Mouse (Mus musculus): Measurements from ENCODE around the gene Ctnnd1.
"Not testable (repeated sequence)": the region's sequence is repeated elsewhere in the genome, so short reads cannot be mapped to it uniquely, and the experiment has no call there.

The Ctnnd1 gene

DNA sequence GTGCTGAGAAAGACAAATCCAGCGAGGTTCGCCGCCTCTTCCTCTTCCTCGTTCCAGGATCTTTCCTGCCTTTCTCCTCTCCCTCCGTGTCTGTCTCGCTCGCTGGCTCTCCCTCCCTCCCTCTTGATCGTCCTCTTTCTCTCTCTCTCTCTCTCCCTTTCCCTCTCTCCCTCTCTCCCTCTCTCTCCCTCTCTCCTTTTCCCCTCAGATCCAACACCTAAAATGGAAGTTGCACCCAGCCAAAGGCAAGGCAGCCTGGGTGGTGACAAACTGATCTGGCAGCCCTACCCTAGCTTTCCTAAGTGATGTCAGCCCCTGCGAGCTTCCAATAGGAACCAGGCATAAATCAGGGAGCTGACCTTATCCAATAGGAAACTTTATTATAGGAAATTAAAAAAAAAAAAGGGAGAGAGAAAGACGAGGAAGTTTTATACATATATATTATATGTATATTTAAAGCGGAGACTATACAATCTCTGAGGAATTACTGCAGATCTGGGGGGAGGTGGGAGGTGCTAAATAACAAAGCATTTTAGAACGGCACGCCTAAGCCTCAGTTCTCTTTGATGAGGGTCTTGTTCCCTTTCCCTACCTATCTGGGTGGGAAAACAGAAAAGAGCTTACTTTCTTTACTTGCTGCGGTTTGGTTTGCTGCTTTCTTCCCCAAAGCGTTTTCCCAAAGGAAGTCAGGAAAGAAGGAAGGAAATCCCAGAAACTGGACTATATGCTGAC, at the start of gene Ctnnd1:
Ctnnd1 (minus strand) TSS at position 302 of the 732 bp plus-strand sequence.
- peak; percentile 79 for DNase-seq (ENCODE audit: extremely low read depth, insufficient read length, low spot score)

GRCm38 (mm10) chr2:84695007-84695695, 44.6 kb upstream of the Ctnnd1 start:
- DNase-seq (ENCODE audit: extremely low read depth, insufficient read length, low spot score) = no peak

- DNase-seq (ENCODE audit: extremely low read depth, insufficient read length, low spot score) = no peak
Observed at GRCm38 (mm10) chr2:84690050-84690449, 39.5 kb upstream of the Ctnnd1 start.

DNA sequence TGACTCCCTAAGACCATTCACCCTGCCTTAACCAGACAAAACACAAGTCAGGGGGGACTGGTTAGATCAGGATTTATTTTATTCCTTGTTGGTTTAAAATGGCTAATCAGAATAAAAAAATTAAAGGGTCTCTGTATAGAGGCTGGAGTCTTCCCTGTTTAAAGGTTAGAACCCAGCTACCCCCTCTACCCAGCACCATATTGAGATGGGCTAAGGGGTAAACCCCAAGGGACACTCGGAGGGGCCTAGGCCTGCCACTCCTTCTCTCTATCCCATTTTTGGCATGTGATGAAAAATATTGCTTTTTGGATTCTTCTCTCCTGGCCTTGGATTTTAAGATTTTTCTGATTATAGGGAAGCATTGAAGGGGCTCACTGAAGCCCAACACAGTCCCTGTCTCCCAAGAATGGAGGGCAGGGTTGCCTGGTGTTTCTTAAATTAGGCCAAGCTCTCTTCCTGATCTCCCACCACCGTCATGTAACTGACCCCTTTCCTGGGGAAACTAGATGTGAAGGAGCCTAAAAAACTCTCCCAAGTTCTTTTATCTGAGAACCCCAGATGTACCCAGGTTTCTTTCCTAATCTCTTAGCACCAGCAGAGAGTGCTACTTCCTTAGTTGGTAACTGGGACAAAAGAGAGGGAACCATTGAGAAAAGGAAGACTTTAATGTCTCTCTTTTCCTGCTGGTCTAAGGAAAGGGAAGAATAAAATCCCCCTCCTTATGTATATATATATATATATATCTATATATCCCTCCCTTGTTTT, 37.7 kb upstream of the Ctnnd1 start:
- DNase-seq (ENCODE audit: extremely low read depth, insufficient read length, low spot score) = no peak

- DNase-seq (ENCODE audit: extremely low read depth, insufficient read length, low spot score) = no peak
Observed at GRCm38 (mm10) chr2:84682605-84683183, 32.1 kb upstream of the Ctnnd1 start.

DNA sequence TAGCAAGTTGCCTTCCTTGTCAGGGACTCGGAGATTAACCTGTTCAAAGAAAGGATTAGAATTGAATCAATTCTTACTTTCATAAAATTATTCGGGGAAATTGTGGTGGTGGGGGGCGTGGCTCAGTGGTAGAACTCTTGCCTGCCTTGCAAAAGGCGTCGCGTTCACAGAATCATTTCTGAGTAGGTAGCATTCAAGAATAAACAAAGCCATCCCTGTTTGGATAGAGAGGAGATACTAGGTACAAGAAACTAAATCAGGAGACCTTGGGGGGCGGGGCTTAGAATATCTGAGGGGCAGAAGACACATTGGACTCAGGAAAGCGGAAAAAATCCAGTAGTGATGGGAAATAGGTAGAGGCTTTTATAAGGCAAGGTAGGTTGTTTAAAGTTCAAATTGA, 28.5 kb upstream of the Ctnnd1 start, which contains the start of gene Tmx2:
Tmx2 (minus strand) TSS at position 125 of the 400 bp plus-strand sequence.
- DNase-seq (ENCODE audit: extremely low read depth, insufficient read length, low spot score) = no peak

- peak; percentile 85 for DNase-seq (ENCODE audit: extremely low read depth, insufficient read length, low spot score)
Observed at GRCm38 (mm10) chr2:84677968-84678880, 27.7 kb upstream of the Ctnnd1 start, which contains the start of the genes Gm28635 and Med19. Gm28635 (minus strand) TSS chr2:84678041. Med19 (plus strand) TSS chr2:84678402.

GRCm38 (mm10) chr2:84677270-84677967, 26.9 kb upstream of the Ctnnd1 start:
- no peak for DNase-seq (ENCODE audit: extremely low read depth, insufficient read length, low spot score)

DNA sequence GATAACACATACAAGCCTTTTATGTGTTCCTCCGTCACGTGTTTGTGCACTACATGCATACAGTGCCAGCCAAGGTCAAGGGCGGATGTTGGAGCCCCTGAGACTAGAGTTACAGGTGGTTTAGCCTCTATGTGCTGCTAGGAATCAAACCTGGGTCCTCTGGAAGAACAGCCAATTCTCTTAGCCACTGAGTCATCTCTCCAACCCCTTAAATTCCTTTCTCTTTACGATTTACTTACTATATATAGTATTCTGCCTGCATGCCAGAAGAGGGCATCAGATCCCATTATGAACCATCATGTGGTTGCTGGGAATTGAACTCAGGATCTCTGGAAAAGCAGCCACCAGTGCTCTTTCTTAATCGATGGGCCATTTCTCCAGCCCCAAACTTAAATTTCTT, 21.0 kb upstream of the Ctnnd1 start:
- not testable (repeated sequence) for DNase-seq (ENCODE audit: extremely low read depth, insufficient read length, low spot score)

DNA sequence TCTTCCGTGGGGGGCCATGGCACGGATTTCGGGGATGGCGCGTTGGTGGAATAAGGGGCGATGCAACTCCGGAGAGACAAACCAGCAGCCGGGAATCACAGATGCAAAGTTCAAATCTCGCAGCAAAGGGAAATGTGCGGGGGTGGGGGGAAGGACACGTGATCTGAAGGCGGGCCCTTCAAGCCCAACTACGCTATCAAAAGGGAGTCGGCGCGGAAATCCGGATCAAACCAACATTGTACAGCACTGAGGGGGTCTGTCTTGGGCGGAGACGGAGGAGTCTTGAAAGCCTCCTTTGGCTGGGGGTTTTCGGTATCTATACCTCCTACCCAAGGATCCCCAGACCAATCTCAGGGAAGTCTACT, 20.0 kb upstream of the Ctnnd1 start, which contains the start of gene Selenoh:
Selenoh (minus strand) TSS at position 202 of the 365 bp plus-strand sequence.
- DNase-seq (ENCODE audit: extremely low read depth, insufficient read length, low spot score) = no peak

DNA sequence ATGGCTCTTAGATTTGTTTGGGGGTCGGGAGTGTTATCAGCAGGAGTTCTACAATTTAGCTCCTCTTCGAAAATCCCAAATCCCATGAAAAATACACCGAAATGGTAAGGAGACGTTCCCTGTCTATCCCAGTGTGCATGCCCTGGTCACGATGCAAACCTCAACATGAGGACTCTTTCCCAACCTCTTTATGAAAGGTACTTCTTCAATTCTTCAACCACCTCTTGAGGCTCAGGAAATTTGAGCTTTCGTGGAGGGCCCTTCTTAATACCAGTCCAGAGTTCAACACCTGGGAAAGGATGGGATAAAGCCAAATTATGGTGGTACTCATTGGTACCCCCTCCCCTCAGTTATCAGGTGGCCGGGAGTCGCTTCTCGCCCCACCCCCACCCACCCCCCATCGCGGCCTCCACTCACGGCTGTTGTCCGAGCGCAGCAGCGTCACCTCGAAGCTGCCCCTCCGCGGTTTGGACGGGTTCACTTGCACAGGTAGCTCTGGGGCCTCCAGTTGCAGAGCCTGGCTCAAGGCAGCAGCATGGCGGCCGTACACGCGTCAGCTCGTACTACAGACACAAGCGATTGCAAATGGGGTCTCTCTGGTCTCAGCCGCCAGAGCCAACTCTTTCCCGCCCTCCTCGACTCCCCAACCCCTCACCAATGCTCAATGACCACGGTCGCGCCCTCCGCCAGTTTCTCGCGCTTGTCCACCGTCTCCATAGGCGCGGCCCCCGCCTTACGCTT, 19.4 kb upstream of the Ctnnd1 start:
- peak; percentile 76 for DNase-seq (ENCODE audit: extremely low read depth, insufficient read length, low spot score)

GRCm38 (mm10) chr2:84666081-84666480, 15.5 kb upstream of the Ctnnd1 start:
- no peak for DNase-seq (ENCODE audit: extremely low read depth, insufficient read length, low spot score)

GRCm38 (mm10) chr2:84662866-84663265, 12.3 kb upstream of the Ctnnd1 start:
- DNase-seq (ENCODE audit: extremely low read depth, insufficient read length, low spot score) = no peak

- DNase-seq (ENCODE audit: extremely low read depth, insufficient read length, low spot score) = no peak
Observed at GRCm38 (mm10) chr2:84660253-84660652, 9.7 kb upstream of the Ctnnd1 start.

DNA sequence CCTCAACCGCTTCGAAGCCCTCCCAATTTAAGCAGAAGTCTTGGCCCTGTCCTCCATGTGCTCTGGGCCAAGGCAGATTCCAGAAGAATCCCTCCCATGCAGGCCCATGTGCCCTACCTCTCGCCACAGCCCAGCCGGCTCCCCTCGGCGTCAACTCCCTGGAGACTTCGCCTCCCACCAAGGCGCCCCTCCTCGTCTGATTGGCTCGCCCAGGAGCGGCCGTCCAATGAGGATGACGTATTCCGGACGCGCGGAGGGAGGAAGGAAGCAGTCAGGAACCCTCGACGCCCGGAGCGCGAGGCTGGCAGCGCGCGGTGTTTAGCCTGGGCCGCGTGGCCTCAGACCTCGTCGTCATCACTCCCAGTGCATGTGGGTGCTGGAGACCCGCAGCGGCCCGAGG, 8.2 kb upstream of the Ctnnd1 start, which contains the start of gene Btbd18:
Btbd18 (plus strand) TSS at position 274 of the 400 bp plus-strand sequence.
- no peak for DNase-seq (ENCODE audit: extremely low read depth, insufficient read length, low spot score)

DNA sequence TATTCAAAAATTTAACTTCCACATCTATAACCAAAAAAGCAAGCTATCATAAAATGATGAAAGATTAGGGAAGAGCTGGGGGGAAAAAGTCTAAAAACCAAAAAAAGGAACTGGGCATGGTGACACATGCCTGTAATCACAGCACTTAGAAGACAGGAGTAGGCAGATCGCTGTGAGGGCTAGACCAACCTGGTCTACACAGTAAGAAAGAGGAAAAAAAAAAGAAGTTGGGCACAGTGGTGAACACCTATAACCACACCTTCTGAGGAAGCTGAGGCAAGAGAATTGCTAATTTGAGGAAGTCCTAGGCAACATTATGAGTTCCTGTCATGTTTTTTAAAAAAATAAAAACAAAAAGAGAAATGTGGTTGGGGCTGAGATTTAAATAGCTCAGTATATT, 5.3 kb upstream of the Ctnnd1 start:
- DNase-seq (ENCODE audit: extremely low read depth, insufficient read length, low spot score) = no peak

DNA sequence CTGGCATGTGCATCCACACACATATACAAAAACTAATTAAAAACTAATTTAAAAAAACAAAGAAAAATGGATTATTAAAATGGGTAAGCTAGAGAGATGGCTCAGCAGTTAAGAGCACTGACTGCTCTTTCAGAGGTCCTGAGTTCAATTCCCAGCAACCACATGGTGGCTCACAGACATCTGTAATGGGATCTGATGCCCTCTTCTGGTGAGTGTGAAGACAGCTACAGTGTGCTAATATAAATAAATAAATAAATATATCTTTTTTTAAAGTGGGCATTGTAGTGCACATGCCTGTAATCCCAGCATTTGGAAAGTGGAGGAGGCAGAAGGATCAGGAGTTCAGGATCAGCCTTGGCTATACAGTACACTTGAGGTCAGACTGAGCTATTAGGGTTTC, 2.8 kb upstream of the Ctnnd1 start:
- DNase-seq (ENCODE audit: extremely low read depth, insufficient read length, low spot score) = no peak

- peak; percentile 34 for DNase-seq (ENCODE audit: extremely low read depth, insufficient read length, low spot score)
Observed at GRCm38 (mm10) chr2:84649674-84650073, 891 bp downstream of the Ctnnd1 start.

All from 3134 (cell line).